Mouse (Mus musculus): ENCODE measurements at regions not wholly inside any gene's neighbourhood (a gene's known extent, or its start where the extent isn't known, plus 50 kb on each side); places are given as distances from the start of the nearest gene placed in this dataset.

DNA sequence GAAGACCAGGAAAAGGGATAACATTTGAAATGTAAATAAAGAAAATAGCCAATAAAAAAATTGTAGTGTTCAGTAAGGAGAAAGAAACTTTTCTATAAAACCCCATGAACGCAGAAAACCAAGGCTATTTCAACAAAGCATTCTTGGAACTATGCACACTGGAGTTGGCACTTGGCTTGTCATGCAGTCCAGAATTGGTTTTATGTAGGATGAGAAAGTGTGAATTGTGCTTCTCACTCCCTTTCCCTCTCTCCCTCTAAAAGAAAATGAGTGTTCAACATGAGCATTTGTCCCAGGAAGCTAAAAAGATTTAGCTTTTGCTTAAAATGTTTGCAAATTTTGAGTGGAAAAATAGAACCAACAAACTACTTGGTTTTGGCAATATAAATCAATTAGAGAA is 841.6 kb upstream of the Adam24 start:
- DNase-seq (ENCODE audit: low spot score) (no peak), ATAC-seq (replicated peaks; ENCODE audit: low FRiP score, low TSS enrichment, low read depth) (no peak)
- H3K27me3 ChIP-seq (replicated peaks; ENCODE audit: control insufficient read depth, insufficient read depth, low read length): no peaks in the 10 kb centered on the region
- H3K36me3 ChIP-seq (ENCODE audit: control insufficient read depth, insufficient read depth, low read length): no peaks in the 10 kb centered on the region
- 78% methylated on average over 1 of the region's 1 CpGs for WGBS
- no peak overlapping the region for H3K4me2 ChIP-seq (ENCODE audit: low read length)
- H3K9ac ChIP-seq (ENCODE audit: low read length): no peak overlapping the region
- no peak overlapping the region for H3K27ac ChIP-seq (ENCODE audit: low read depth)
- no peak overlapping the region for H3K4me3 ChIP-seq (ENCODE audit: low read depth, low read length)
- no peaks in the 10 kb centered on the region for H3K4me1 ChIP-seq (replicated peaks; ENCODE audit: control insufficient read depth, insufficient read depth, low read length)
- H3K9me3 ChIP-seq (ENCODE audit: control insufficient read depth, low read length): no peaks in the 10 kb centered on the region

DNA sequence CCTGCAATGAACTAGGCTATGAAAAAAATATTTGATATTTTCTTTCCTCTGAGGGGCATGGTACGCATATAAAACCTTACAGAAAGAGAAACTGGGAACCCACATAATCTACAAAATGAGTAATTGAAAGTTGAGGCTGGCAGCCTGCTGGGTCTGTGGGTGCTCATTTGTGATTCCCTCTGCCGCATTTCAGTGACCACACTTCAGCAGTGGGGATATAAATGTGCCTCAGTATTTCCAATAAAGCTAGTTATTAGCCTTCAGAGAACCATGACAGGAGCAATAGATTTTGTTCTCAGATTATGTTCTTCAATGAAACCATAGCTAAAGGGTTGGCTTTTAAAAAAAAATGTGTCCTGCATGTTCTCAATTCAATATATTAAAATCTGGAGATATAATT is 828.0 kb upstream of the Adam24 start:
- H3K9ac ChIP-seq (ENCODE audit: low read length): no peak overlapping the region
- no peak overlapping the region for H3K27ac ChIP-seq (ENCODE audit: low read depth)
- ATAC-seq (replicated peaks; ENCODE audit: low FRiP score, low TSS enrichment, low read depth): no peak
- DNase-seq (ENCODE audit: low spot score): no peak
- WGBS: 91% methylated on average over 2 of the region's 2 CpGs
- H3K9me3 ChIP-seq (ENCODE audit: control insufficient read depth, low read length): no peaks in the 10 kb centered on the region
- H3K4me3 ChIP-seq (ENCODE audit: low read depth, low read length): no peak overlapping the region
- H3K4me2 ChIP-seq (ENCODE audit: low read length): no peak overlapping the region
- no peaks in the 10 kb centered on the region for H3K36me3 ChIP-seq (ENCODE audit: control insufficient read depth, insufficient read depth, low read length)
- H3K4me1 ChIP-seq (replicated peaks; ENCODE audit: control insufficient read depth, insufficient read depth, low read length): no peaks in the 10 kb centered on the region
- no peaks in the 10 kb centered on the region for H3K27me3 ChIP-seq (replicated peaks; ENCODE audit: control insufficient read depth, insufficient read depth, low read length)

DNA sequence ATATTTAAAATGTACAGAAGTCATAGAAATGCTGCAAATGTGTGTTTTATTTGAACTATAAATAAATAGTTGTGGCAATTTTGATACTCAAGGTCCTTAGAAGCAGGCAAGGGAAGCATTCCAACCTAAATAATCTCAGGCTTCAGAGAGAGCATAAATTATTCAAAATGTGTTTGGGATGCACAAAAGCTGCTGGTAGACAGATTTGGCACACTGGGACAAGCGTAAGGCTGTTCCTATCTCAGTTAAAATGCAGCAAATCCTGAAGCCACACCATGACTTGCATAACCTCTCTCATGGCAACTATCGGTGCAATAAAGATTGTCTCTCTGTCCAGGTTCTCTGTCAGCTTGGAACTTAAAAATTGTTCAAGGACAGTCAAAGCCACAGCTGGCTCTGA is 812.3 kb upstream of the Adam24 start:
- H3K27ac ChIP-seq (ENCODE audit: low read depth): no peak overlapping the region
- H3K4me1 ChIP-seq (replicated peaks; ENCODE audit: control insufficient read depth, insufficient read depth, low read length): no peaks in the 10 kb centered on the region
- no peak overlapping the region for H3K4me2 ChIP-seq (ENCODE audit: low read length)
- no peak overlapping the region for H3K9ac ChIP-seq (ENCODE audit: low read length)
- H3K27me3 ChIP-seq (replicated peaks; ENCODE audit: control insufficient read depth, insufficient read depth, low read length): no peaks in the 10 kb centered on the region
- H3K9me3 ChIP-seq (ENCODE audit: control insufficient read depth, low read length): no peaks in the 10 kb centered on the region
- H3K4me3 ChIP-seq (ENCODE audit: low read depth, low read length): no peak overlapping the region
- WGBS: 76% methylated on average over 2 of the region's 2 CpGs
- ATAC-seq (replicated peaks; ENCODE audit: low FRiP score, low TSS enrichment, low read depth): no peak
- H3K36me3 ChIP-seq (ENCODE audit: control insufficient read depth, insufficient read depth, low read length): no peaks in the 10 kb centered on the region
- DNase-seq (ENCODE audit: low spot score): no peak

DNA sequence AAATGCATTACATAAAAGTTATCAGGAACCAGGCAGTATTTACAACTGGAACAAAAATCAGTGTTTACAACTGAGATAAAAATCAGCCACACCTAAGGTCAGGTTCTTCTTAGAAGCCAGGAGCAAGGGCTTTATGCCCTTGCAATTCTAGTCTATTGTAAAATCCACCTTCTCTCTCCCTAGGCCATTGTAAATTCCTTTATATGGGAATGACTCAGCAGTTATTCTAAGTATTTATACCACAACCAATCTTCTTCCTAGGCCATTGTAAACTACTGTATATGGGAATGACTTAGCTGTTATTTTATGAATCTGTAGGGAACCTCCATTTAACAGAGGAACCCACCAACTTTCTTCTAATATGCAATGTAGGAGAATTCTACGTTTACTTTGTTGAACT is 772.6 kb upstream of the Adam24 start:
- Histone ChIP-seq H3K4me2 (ENCODE audit: low read length) (no peak overlapping the region), H3K36me3 (ENCODE audit: control insufficient read depth, insufficient read depth, low read length) (no peaks in the 10 kb centered on the region), H3K9me3 (ENCODE audit: control insufficient read depth, low read length) (no peaks in the 10 kb centered on the region), H3K27ac (ENCODE audit: low read depth) (no peak overlapping the region), H3K27me3 (replicated peaks; ENCODE audit: control insufficient read depth, insufficient read depth, low read length) (no peaks in the 10 kb centered on the region), H3K4me3 (ENCODE audit: low read depth, low read length) (no peak overlapping the region), H3K4me1 (replicated peaks; ENCODE audit: control insufficient read depth, insufficient read depth, low read length) (no peaks in the 10 kb centered on the region), H3K9ac (ENCODE audit: low read length) (no peak overlapping the region)
- 78% methylated on average over 1 of the region's 1 CpGs for WGBS
- ATAC-seq (replicated peaks; ENCODE audit: low FRiP score, low TSS enrichment, low read depth) (no peak), DNase-seq (ENCODE audit: low spot score) (no peak)

DNA sequence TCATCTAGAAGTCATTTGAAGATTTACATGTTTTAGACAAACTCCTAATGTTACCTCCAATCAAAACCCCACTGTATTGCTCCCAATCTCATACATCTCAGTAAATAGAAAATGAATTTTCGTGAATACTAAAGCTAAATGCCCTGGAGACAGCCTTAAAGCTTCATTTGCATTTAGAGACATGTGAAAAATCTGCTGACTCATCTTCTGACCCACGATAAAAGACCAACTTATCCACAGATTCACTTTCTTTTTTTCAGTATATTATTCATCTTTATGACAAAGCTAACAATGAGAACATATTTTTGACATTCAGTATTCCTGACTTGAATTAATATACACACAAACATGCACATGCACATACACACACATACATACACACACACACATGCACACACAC is 762.0 kb upstream of the Adam24 start:
- Histone ChIP-seq H3K27me3 (replicated peaks; ENCODE audit: control insufficient read depth, insufficient read depth, low read length) (no peaks in the 10 kb centered on the region), H3K9ac (ENCODE audit: low read length) (no peak overlapping the region), H3K27ac (ENCODE audit: low read depth) (no peak overlapping the region), H3K9me3 (ENCODE audit: control insufficient read depth, low read length) (no peaks in the 10 kb centered on the region), H3K4me3 (ENCODE audit: low read depth, low read length) (no peak overlapping the region), H3K36me3 (ENCODE audit: control insufficient read depth, insufficient read depth, low read length) (no peaks in the 10 kb centered on the region), H3K4me1 (replicated peaks; ENCODE audit: control insufficient read depth, insufficient read depth, low read length) (no peaks in the 10 kb centered on the region), H3K4me2 (ENCODE audit: low read length) (no peak overlapping the region)
- no peak for DNase-seq (ENCODE audit: low spot score)
- WGBS: 62% methylated on average over 2 of the region's 2 CpGs
- ATAC-seq (replicated peaks; ENCODE audit: low FRiP score, low TSS enrichment, low read depth): no peak

DNA sequence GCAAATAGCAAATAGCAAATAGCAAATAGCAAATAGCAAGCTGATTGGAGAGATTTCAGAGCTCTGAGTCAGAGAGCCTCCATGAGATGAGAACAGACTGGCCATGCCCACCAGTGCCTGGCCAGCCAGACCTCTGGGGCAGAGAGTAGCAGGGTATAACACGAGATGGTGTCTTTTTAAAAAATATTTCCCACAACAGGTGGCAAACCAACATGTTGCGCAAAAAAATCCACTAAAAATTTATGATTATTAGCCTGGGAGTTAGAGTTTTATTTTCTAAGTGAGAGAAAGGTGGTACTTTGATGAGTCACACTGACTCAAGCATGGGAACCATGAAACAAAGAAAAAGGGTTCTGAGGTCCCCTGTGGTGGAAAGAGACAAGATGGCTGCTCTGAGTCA is 753.5 kb upstream of the Adam24 start:
- 80% methylated on average over 2 of the region's 2 CpGs for WGBS
- Histone ChIP-seq H3K9me3 (ENCODE audit: control insufficient read depth, low read length) (no peaks in the 10 kb centered on the region), H3K9ac (ENCODE audit: low read length) (no peak overlapping the region), H3K27ac (ENCODE audit: low read depth) (no peak overlapping the region), H3K4me2 (ENCODE audit: low read length) (no peak overlapping the region), H3K36me3 (ENCODE audit: control insufficient read depth, insufficient read depth, low read length) (no peaks in the 10 kb centered on the region), H3K27me3 (replicated peaks; ENCODE audit: control insufficient read depth, insufficient read depth, low read length) (no peaks in the 10 kb centered on the region), H3K4me1 (replicated peaks; ENCODE audit: control insufficient read depth, insufficient read depth, low read length) (no peaks in the 10 kb centered on the region), H3K4me3 (ENCODE audit: low read depth, low read length) (no peak overlapping the region)
- ATAC-seq (replicated peaks; ENCODE audit: low FRiP score, low TSS enrichment, low read depth): no peak
- DNase-seq (ENCODE audit: low spot score): no peak

DNA sequence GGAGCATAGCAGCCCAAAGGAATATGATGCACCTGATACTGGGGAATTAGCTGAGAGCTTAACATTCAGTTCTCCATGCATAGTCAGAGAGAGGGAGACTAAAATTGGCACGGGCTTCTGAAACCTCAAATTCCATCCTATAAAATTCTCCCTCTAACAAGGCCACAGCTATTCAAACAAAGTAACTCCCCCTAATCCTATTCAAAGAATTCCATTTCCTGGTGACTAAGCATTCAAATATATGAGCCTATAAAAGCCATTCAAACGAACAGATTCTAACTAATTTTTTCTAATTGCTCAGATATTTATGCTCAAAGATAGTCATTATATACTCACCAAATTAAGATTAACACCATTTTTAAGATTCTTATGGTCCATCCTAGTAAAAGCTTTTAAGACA is 751.1 kb upstream of the Adam24 start:
- ATAC-seq (replicated peaks; ENCODE audit: low FRiP score, low TSS enrichment, low read depth): no peak
- WGBS: 64% methylated on average over 2 of the region's 2 CpGs

DNA sequence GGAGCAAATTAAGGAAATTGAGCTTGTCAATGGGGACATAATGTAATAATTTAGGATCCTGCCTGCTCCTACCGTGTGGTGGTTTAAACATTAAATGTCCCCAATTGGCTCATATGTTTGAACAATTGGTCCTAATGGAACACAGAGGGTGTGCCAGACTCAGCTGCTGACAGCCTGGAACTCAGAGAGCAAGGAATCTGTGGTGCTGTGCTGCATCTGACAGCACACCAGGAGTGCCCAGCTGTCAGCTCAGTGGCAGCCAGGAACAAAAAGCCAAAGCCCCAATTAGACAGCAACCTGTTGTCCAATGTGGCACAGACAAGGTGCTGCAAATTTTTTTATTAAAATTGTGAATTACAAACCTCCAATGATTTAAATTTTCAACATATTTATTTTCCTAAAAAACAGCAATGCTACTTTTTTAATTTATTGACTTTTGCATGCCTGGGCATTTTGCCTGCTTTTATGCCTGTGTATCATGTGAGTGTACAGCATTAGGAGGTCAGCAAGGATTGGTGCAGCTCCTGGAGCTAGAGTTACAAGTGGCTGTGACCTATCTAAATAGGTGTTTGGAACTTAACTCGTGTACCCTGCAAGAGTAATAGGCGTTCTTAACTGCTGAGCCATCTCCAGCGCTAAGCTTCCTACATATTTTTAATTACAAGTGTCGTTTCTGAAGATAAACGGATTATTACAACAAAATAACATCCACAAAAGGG is 724.5 kb upstream of the Adam24 start:
- Histone ChIP-seq H3K4me2 (ENCODE audit: low read length) (no peak overlapping the region), H3K4me3 (ENCODE audit: low read depth, low read length) (no peak overlapping the region), H3K27ac (ENCODE audit: low read depth) (no peak overlapping the region), H3K9me3 (ENCODE audit: control insufficient read depth, low read length) (no peaks in the 10 kb centered on the region), H3K36me3 (ENCODE audit: control insufficient read depth, insufficient read depth, low read length) (no peaks in the 10 kb centered on the region), H3K9ac (ENCODE audit: low read length) (no peak overlapping the region), H3K27me3 (replicated peaks; ENCODE audit: control insufficient read depth, insufficient read depth, low read length) (no peaks in the 10 kb centered on the region), H3K4me1 (replicated peaks; ENCODE audit: control insufficient read depth, insufficient read depth, low read length) (no peaks in the 10 kb centered on the region)
- ATAC-seq (replicated peaks; ENCODE audit: low FRiP score, low TSS enrichment, low read depth): no peak
- DNase-seq (ENCODE audit: low spot score): no peak
- WGBS: 58% methylated on average over 6 of the region's 6 CpGs

More for the DNA sequence above, 751.1 kb upstream of the Adam24 start:
- H3K36me3 ChIP-seq (ENCODE audit: control insufficient read depth, insufficient read depth, low read length): no peaks in the 10 kb centered on the region
- no peak overlapping the region for H3K27ac ChIP-seq (ENCODE audit: low read depth)
- H3K9me3 ChIP-seq (ENCODE audit: control insufficient read depth, low read length): no peaks in the 10 kb centered on the region
- H3K27me3 ChIP-seq (replicated peaks; ENCODE audit: control insufficient read depth, insufficient read depth, low read length): no peaks in the 10 kb centered on the region
- DNase-seq (ENCODE audit: low spot score): no peak
- no peak overlapping the region for H3K4me2 ChIP-seq (ENCODE audit: low read length)
- H3K4me3 ChIP-seq (ENCODE audit: low read depth, low read length): no peak overlapping the region
- no peaks in the 10 kb centered on the region for H3K4me1 ChIP-seq (replicated peaks; ENCODE audit: control insufficient read depth, insufficient read depth, low read length)
- no peak overlapping the region for H3K9ac ChIP-seq (ENCODE audit: low read length)

DNA sequence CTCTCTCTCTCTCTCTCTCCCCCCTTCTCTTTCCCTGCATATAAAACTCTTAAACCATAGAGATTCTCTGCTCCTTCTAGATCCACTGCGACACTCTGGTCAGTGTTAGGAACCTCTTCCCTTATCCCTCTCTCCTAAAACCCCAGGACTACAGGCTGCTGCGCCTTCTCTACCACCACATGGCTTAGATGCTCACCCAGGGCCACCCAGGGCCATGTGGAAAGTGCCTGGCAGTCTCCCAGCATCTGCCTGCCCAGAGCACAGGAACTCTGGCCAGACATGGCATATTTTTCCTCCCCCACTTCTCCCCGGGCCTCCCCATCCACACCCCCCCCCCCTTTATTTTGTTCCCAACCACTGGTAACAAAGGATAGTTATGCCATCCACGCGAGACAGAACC is 720.4 kb upstream of the Adam24 start:
- ATAC-seq (replicated peaks; ENCODE audit: low FRiP score, low TSS enrichment, low read depth) (no peak), DNase-seq (ENCODE audit: low spot score) (no peak)
- H3K27me3 ChIP-seq (replicated peaks; ENCODE audit: control insufficient read depth, insufficient read depth, low read length): no peaks in the 10 kb centered on the region
- H3K4me3 ChIP-seq (ENCODE audit: low read depth, low read length): no peak overlapping the region
- H3K4me1 ChIP-seq (replicated peaks; ENCODE audit: control insufficient read depth, insufficient read depth, low read length): no peaks in the 10 kb centered on the region
- no peaks in the 10 kb centered on the region for H3K9me3 ChIP-seq (ENCODE audit: control insufficient read depth, low read length)
- H3K4me2 ChIP-seq (ENCODE audit: low read length): no peak overlapping the region
- 53% methylated on average over 5 of the region's 5 CpGs for WGBS
- no peak overlapping the region for H3K27ac ChIP-seq (ENCODE audit: low read depth)
- H3K9ac ChIP-seq (ENCODE audit: low read length): no peak overlapping the region
- no peaks in the 10 kb centered on the region for H3K36me3 ChIP-seq (ENCODE audit: control insufficient read depth, insufficient read depth, low read length)

Measured in intestine, embryonic 14.5 days (tissue).